Mouse (Mus musculus): Measurements from ENCODE around the gene Fbxl7. TPM values are rescaled to one million over a fixed set of nuclear protein-coding genes. Genes with fewer than 3 reads are reported as not detected.

The Fbxl7 gene
- polyA plus RNA-seq, 1 experiment from 2014 or later: 12.2 TPM

GRCm38 (mm10) chr15:26885979-26886378, 9.4 kb downstream of the Fbxl7 start:
- Histone ChIP-seq H3K9ac (replicated peaks; ENCODE audit: low read length) (no peak overlapping the region), H3K36me3 (ENCODE audit: control insufficient read depth, insufficient read depth, low read length) (no peaks in the 10 kb centered on the region), H3K4me3 (replicated peaks; ENCODE audit: low read depth, low read length) (no peak overlapping the region), H3K27me3 (ENCODE audit: control insufficient read depth, insufficient read depth, low read length) (no peaks in the 10 kb centered on the region), H3K9me3 (ENCODE audit: control insufficient read depth, low read length) (no peaks in the 10 kb centered on the region), H3K4me2 (ENCODE audit: low read length) (no peak overlapping the region), H3K4me1 (ENCODE audit: control insufficient read depth, insufficient read depth, low read length) (no peaks in the 10 kb centered on the region), H3K27ac (replicated peaks; ENCODE audit: low read depth, low read length) (no peak overlapping the region)
- 80% methylated on average over 2 of the region's 2 CpGs for WGBS
- DNase-seq (no peak), ATAC-seq (ENCODE audit: low FRiP score, low TSS enrichment) (no peak)

- ATAC-seq (ENCODE audit: low FRiP score, low TSS enrichment): no peak
- Histone ChIP-seq H3K27ac (replicated peaks; ENCODE audit: low read depth, low read length) (no peak overlapping the region), H3K4me2 (ENCODE audit: low read length) (no peak overlapping the region), H3K9ac (replicated peaks; ENCODE audit: low read length) (no peak overlapping the region), H3K4me1 (ENCODE audit: control insufficient read depth, insufficient read depth, low read length) (peaks cover 13% of the 10 kb centered on the region; the same call in 1 of the 2 replicates), H3K4me3 (replicated peaks; ENCODE audit: low read depth, low read length) (no peak overlapping the region), H3K9me3 (ENCODE audit: control insufficient read depth, low read length) (no peaks in the 10 kb centered on the region), H3K36me3 (ENCODE audit: control insufficient read depth, insufficient read depth, low read length) (no peaks in the 10 kb centered on the region), H3K27me3 (ENCODE audit: control insufficient read depth, insufficient read depth, low read length) (no peaks in the 10 kb centered on the region)
- WGBS: 81% methylated on average over 8 of the region's 8 CpGs
- no peak for DNase-seq
Observed at GRCm38 (mm10) chr15:26880212-26880956, 15.0 kb downstream of the Fbxl7 start.

- Histone ChIP-seq H3K9ac (replicated peaks; ENCODE audit: low read length) (no peak overlapping the region; the same call in 1 of the 2 replicates), H3K4me1 (ENCODE audit: control insufficient read depth, insufficient read depth, low read length) (peaks cover 20% of the 10 kb centered on the region; the same call in 1 of the 2 replicates), H3K36me3 (ENCODE audit: control insufficient read depth, insufficient read depth, low read length) (no peaks in the 10 kb centered on the region), H3K9me3 (ENCODE audit: control insufficient read depth, low read length) (no peaks in the 10 kb centered on the region), H3K27me3 (ENCODE audit: control insufficient read depth, insufficient read depth, low read length) (no peaks in the 10 kb centered on the region), H3K4me3 (replicated peaks; ENCODE audit: low read depth, low read length) (no peak overlapping the region), H3K4me2 (ENCODE audit: low read length) (no peak overlapping the region), H3K27ac (replicated peaks; ENCODE audit: low read depth, low read length) (peak overlapping the region; percentile 52; the same call in 1 of the 2 replicates)
- 29% methylated on average over 4 of the region's 4 CpGs for WGBS
- ATAC-seq (ENCODE audit: low FRiP score, low TSS enrichment) (peak; percentile 67; the same call in 1 of the 2 replicates), DNase-seq (peak; percentile 93)
Observed at GRCm38 (mm10) chr15:26875687-26876086, 19.7 kb downstream of the Fbxl7 start.

GRCm38 (mm10) chr15:26872234-26872633, 23.1 kb downstream of the Fbxl7 start:
- no peak for DNase-seq
- H3K4me1 ChIP-seq (ENCODE audit: control insufficient read depth, insufficient read depth, low read length): peaks cover 20% of the 10 kb centered on the region; the same call in 1 of the 2 replicates
- H3K27me3 ChIP-seq (ENCODE audit: control insufficient read depth, insufficient read depth, low read length): no peaks in the 10 kb centered on the region
- 21% methylated on average over 1 of the region's 1 CpGs for WGBS
- H3K4me2 ChIP-seq (ENCODE audit: low read length): no peak overlapping the region
- H3K9me3 ChIP-seq (ENCODE audit: control insufficient read depth, low read length): no peaks in the 10 kb centered on the region
- H3K9ac ChIP-seq (replicated peaks; ENCODE audit: low read length): no peak overlapping the region
- H3K4me3 ChIP-seq (replicated peaks; ENCODE audit: low read depth, low read length): no peak overlapping the region
- no peaks in the 10 kb centered on the region for H3K36me3 ChIP-seq (ENCODE audit: control insufficient read depth, insufficient read depth, low read length)
- no peak for ATAC-seq (ENCODE audit: low FRiP score, low TSS enrichment)
- H3K27ac ChIP-seq (replicated peaks; ENCODE audit: low read depth, low read length): no peak overlapping the region

- Histone ChIP-seq H3K4me3 (replicated peaks; ENCODE audit: low read depth, low read length) (no peak overlapping the region), H3K27me3 (ENCODE audit: control insufficient read depth, insufficient read depth, low read length) (no peaks in the 10 kb centered on the region), H3K9ac (replicated peaks; ENCODE audit: low read length) (no peak overlapping the region), H3K9me3 (ENCODE audit: control insufficient read depth, low read length) (no peaks in the 10 kb centered on the region), H3K4me1 (ENCODE audit: control insufficient read depth, insufficient read depth, low read length) (0 out of 2 replicates have a peak, but pooled peaks cover 7% of the 10 kb centered on the region), H3K4me2 (ENCODE audit: low read length) (no peak overlapping the region), H3K36me3 (ENCODE audit: control insufficient read depth, insufficient read depth, low read length) (no peaks in the 10 kb centered on the region), H3K27ac (replicated peaks; ENCODE audit: low read depth, low read length) (no peak overlapping the region)
- DNase-seq (no peak), ATAC-seq (ENCODE audit: low FRiP score, low TSS enrichment) (no peak)
- 86% methylated on average over 3 of the region's 3 CpGs for WGBS
Observed at GRCm38 (mm10) chr15:26869197-26869596, 26.2 kb downstream of the Fbxl7 start.

- DNase-seq: no peak
- no peak overlapping the region for H3K9ac ChIP-seq (replicated peaks; ENCODE audit: low read length)
- no peak for ATAC-seq (ENCODE audit: low FRiP score, low TSS enrichment)
- H3K36me3 ChIP-seq (ENCODE audit: control insufficient read depth, insufficient read depth, low read length): no peaks in the 10 kb centered on the region
- H3K27me3 ChIP-seq (ENCODE audit: control insufficient read depth, insufficient read depth, low read length): no peaks in the 10 kb centered on the region
- H3K4me3 ChIP-seq (replicated peaks; ENCODE audit: low read depth, low read length): no peak overlapping the region
- H3K9me3 ChIP-seq (ENCODE audit: control insufficient read depth, low read length): no peaks in the 10 kb centered on the region
- 86% methylated on average over 5 of the region's 5 CpGs for WGBS
- no peaks in the 10 kb centered on the region for H3K4me1 ChIP-seq (ENCODE audit: control insufficient read depth, insufficient read depth, low read length)
- no peak overlapping the region for H3K27ac ChIP-seq (replicated peaks; ENCODE audit: low read depth, low read length)
- no peak overlapping the region for H3K4me2 ChIP-seq (ENCODE audit: low read length)
Observed at GRCm38 (mm10) chr15:26867521-26867920, 27.9 kb downstream of the Fbxl7 start.

- H3K27ac ChIP-seq (replicated peaks; ENCODE audit: low read depth, low read length): no peak overlapping the region
- H3K4me1 ChIP-seq (ENCODE audit: control insufficient read depth, insufficient read depth, low read length): no peaks in the 10 kb centered on the region
- no peak overlapping the region for H3K4me2 ChIP-seq (ENCODE audit: low read length)
- H3K36me3 ChIP-seq (ENCODE audit: control insufficient read depth, insufficient read depth, low read length): no peaks in the 10 kb centered on the region
- DNase-seq (no peak), ATAC-seq (ENCODE audit: low FRiP score, low TSS enrichment) (no peak)
- WGBS: 86% methylated on average over 2 of the region's 2 CpGs
- no peaks in the 10 kb centered on the region for H3K9me3 ChIP-seq (ENCODE audit: control insufficient read depth, low read length)
- H3K27me3 ChIP-seq (ENCODE audit: control insufficient read depth, insufficient read depth, low read length): no peaks in the 10 kb centered on the region
- H3K4me3 ChIP-seq (replicated peaks; ENCODE audit: low read depth, low read length): no peak overlapping the region
- no peak overlapping the region for H3K9ac ChIP-seq (replicated peaks; ENCODE audit: low read length)
Observed at GRCm38 (mm10) chr15:26862173-26862572, 33.2 kb downstream of the Fbxl7 start.

- ATAC-seq (ENCODE audit: low FRiP score, low TSS enrichment): no peak
- WGBS: 68% methylated on average over 1 of the region's 1 CpGs
Observed at GRCm38 (mm10) chr15:26849626-26850025, 45.8 kb downstream of the Fbxl7 start.

GRCm38 (mm10) chr15:26842216-26842615, 53.2 kb downstream of the Fbxl7 start:
- no peak for ATAC-seq (ENCODE audit: low FRiP score, low TSS enrichment)
- H3K36me3 ChIP-seq (ENCODE audit: control insufficient read depth, insufficient read depth, low read length): no peaks in the 10 kb centered on the region
- H3K4me3 ChIP-seq (replicated peaks; ENCODE audit: low read depth, low read length): no peak overlapping the region
- H3K27ac ChIP-seq (replicated peaks; ENCODE audit: low read depth, low read length): no peak overlapping the region
- no peak overlapping the region for H3K4me2 ChIP-seq (ENCODE audit: low read length)
- no peak overlapping the region for H3K9ac ChIP-seq (replicated peaks; ENCODE audit: low read length)
- no peaks in the 10 kb centered on the region for H3K27me3 ChIP-seq (ENCODE audit: control insufficient read depth, insufficient read depth, low read length)
- 0 out of 2 replicates have a peak, but pooled peaks cover 3% of the 10 kb centered on the region for H3K4me1 ChIP-seq (ENCODE audit: control insufficient read depth, insufficient read depth, low read length)
- DNase-seq: no peak
- no peaks in the 10 kb centered on the region for H3K9me3 ChIP-seq (ENCODE audit: control insufficient read depth, low read length)
- 90% methylated on average over 6 of the region's 6 CpGs for WGBS

More at GRCm38 (mm10) chr15:26849626-26850025, 45.8 kb downstream of the Fbxl7 start:
- no peak overlapping the region for H3K27ac ChIP-seq (replicated peaks; ENCODE audit: low read depth, low read length)
- H3K27me3 ChIP-seq (ENCODE audit: control insufficient read depth, insufficient read depth, low read length): no peaks in the 10 kb centered on the region
- H3K4me3 ChIP-seq (replicated peaks; ENCODE audit: low read depth, low read length): no peak overlapping the region
- H3K4me2 ChIP-seq (ENCODE audit: low read length): no peak overlapping the region
- no peak for DNase-seq
- 0 out of 2 replicates have a peak, but pooled peaks cover 3% of the 10 kb centered on the region for H3K4me1 ChIP-seq (ENCODE audit: control insufficient read depth, insufficient read depth, low read length)
- H3K9ac ChIP-seq (replicated peaks; ENCODE audit: low read length): no peak overlapping the region
- no peaks in the 10 kb centered on the region for H3K36me3 ChIP-seq (ENCODE audit: control insufficient read depth, insufficient read depth, low read length)
- no peaks in the 10 kb centered on the region for H3K9me3 ChIP-seq (ENCODE audit: control insufficient read depth, low read length)

Data from midbrain, embryonic 14.5 days (tissue).